Mouse (Mus musculus) heart, adult 2 months (tissue): ENCODE data around the gene Pias4. TPM values are rescaled to one million over a fixed set of nuclear protein-coding genes. Genes with fewer than 3 reads are reported as not detected.

Source experiments
- DNase-seq, 2 experiments: peaks; one replicate each; pipeline ENCODE4 v3.0.0; 2021
- H3K27ac ChIP-seq: fragments of 200-600 bp; 2 replicates; pipeline ENCODE4 v1.8.1; 2022
- H3K27me3 ChIP-seq: fragments of 200-500 bp; 2 replicates; pipeline ENCODE4 v1.6.1; 2012; ENCODE audit warnings: mild to moderate bottlenecking, low read length, inconsistent platforms, mixed read lengths; ENCODE audit not compliant: control insufficient read depth, insufficient read depth
- H3K36me3 ChIP-seq: fragments of 200-500 bp; 2 replicates; pipeline ENCODE4 v1.6.1; 2012; ENCODE audit warnings: low read length, inconsistent platforms; ENCODE audit not compliant: control insufficient read depth, insufficient read depth
- H3K4me1 ChIP-seq: fragments of 200-500 bp; 2 replicates; pipeline ENCODE4 v1.6.1; 2011; ENCODE audit warnings: low read length; ENCODE audit not compliant: control insufficient read depth, insufficient read depth
- H3K4me3 ChIP-seq: fragments of 200-600 bp; 2 replicates; pipeline ENCODE4 v1.8.1; 2022
- H3K79me2 ChIP-seq: fragments of 200-500 bp; replicated peaks from 2 replicates; pipeline ENCODE4 v1.6.1; 2012; ENCODE audit warnings: mild to moderate bottlenecking, inconsistent platforms, low read length, moderate library complexity, mixed read lengths; ENCODE audit not compliant: control insufficient read depth, insufficient read depth
- H3K9ac ChIP-seq: fragments of 200-500 bp; 2 replicates; pipeline ENCODE4 v1.6.1; 2012; ENCODE audit warnings: low read depth, mild to moderate bottlenecking, control low read depth, inconsistent platforms, low read length, mixed read lengths
- CTCF ChIP-seq: fragments of 200-600 bp; IDR thresholded peaks from 2 replicates; pipeline ENCODE4 v1.8.1; 2022; ENCODE audit warnings: antibody characterized with exemption, mild to moderate bottlenecking, moderate library complexity
- EP300 ChIP-seq: fragments of 200-500 bp; IDR thresholded peaks from 2 replicates; pipeline ENCODE4 v1.6.1; 2011; ENCODE audit warnings: low read depth, low read length, control low read depth; ENCODE audit not compliant: insufficient read depth
- POLR2A ChIP-seq: fragments of 200-500 bp; IDR thresholded peaks from 2 replicates; pipeline ENCODE4 v1.6.1; 2011; ENCODE audit warnings: mild to moderate bottlenecking, low read depth, low read length, control low read depth; ENCODE audit not compliant: insufficient read depth
- WGBS: fragments of 180-500 bp; shearing (Covaris S2); methylation state at CpG from one replicate; pipeline ENCODE4 v1.1.7; 2018; 5-methylcytosine and 5-hydroxymethylcytosine counted together
- intact Hi-C: fragments of 180-260 bp; cut with DNase I; formaldehyde crosslinking; loops from one replicate; pipeline ENCODE4 v1.15.1; 2025
- microRNA-seq, 2 experiments: library from miRNA; unstranded; fragments of <30 nt; microRNA quantifications; one replicate each; pipeline ENCODE4 v1.2.0; 2021
- polyA plus RNA-seq: library from polyadenylated mRNA; depleted of rRNA; stranded (reverse); fragments of >200 nt; gene quantifications from 2 replicates; pipeline ENCODE4 v1.2.3, GENCODE M21; 2012; rRNA removed
- total RNA-seq, 2 experiments: library from RNA; stranded (reverse); gene quantifications; 2 replicates each; pipeline ENCODE4 v1.2.3; 2021

The Pias4 gene
- total and polyA plus RNA-seq, 3 experiments, result 14.1 to 22.3 (median 16.5) TPM

- intact Hi-C loops, result loop anchor here (1.0 to 2.0 kb wide), 3 partner anchors 32 to 71 kb away; partner anchors contain the start of gene Eef2
- no peak for TF ChIP-seq CTCF
- TF ChIP-seq EP300, result peak; percentile 70; the same call in 1 of the 2 replicates
- TF ChIP-seq POLR2A, result peak; percentile 99
- under 1% methylated on average over 56 of the region's 56 CpGs for WGBS
- Histone ChIP-seq H3K4me1 (peaks cover 3% of the 10 kb centered on the region; the same call in 1 of the 2 replicates), H3K27me3 (no peaks in the 10 kb centered on the region), H3K79me2 (peaks cover 7% of the 10 kb centered on the region; the same call in 1 of the 2 replicates), H3K4me3 (peak within 1 kb of the TSS; percentile 97), H3K9ac (peak within 1 kb of the TSS; percentile 89), H3K36me3 (no peaks in the 10 kb centered on the region), H3K27ac (peak within 1 kb of the TSS; percentile 99)
- DNase-seq, result peak; percentile 97 to 99
These were observed 62.1 kb downstream of the Pias4 start, which contains the start of gene Map2k2 for GRCm38 (mm10) chr10:81105565-81106112. Gene Map2k2 (plus strand): TSS chr10:81105915.

Small RNAs within 50 kb of the gene (microRNA-seq; reads per million reads assigned to microRNA genes)
- gene Mir5615-1, result 0 reads per million in 2 experiments
- 0 reads per million in 2 experiments for gene Mir5615-2

Other genes starting within 250 kb of the Pias4 start
Only the 30 nearest of the 32 such genes appear.
- gene Gng7, start 153.0 kb downstream of the Pias4 start, total RNA-seq, result under 1 TPM; 0.50 to 0.63 TPM
- gene Gng7, start 153.0 kb downstream of the Pias4 start, polyA plus RNA-seq, result 0.68 and 1.1 TPM in 2 replicates
- not detected for gene Diras1, start 142.3 kb downstream of the Pias4 start, total RNA-seq
- gene Diras1, start 142.3 kb downstream of the Pias4 start, polyA plus RNA-seq, result 0.04 and 0.06 TPM in 2 replicates
- 10 to 100 TPM; 13.9 to 14.4 TPM for gene Slc39a3, start 130.5 kb downstream of the Pias4 start, total RNA-seq
- 20.5 and 21.9 TPM in 2 replicates for gene Slc39a3, start 130.5 kb downstream of the Pias4 start, polyA plus RNA-seq
- 10 to 100 TPM; 84.5 to 90.1 TPM for gene Sgta, start 107.7 kb downstream of the Pias4 start, total RNA-seq
- gene Sgta, start 107.7 kb downstream of the Pias4 start, polyA plus RNA-seq, result 158 and 161 TPM in 2 replicates
- 10 to 100 TPM; 11.3 to 15.5 TPM for gene Thop1, start 97.9 kb downstream of the Pias4 start, total RNA-seq
- 15.2 and 17.0 TPM in 2 replicates for gene Thop1, start 97.9 kb downstream of the Pias4 start, polyA plus RNA-seq
- under 1 TPM; 0.36 to 0.70 TPM for gene Creb3l3, start 69.0 kb downstream of the Pias4 start, total RNA-seq
- gene Creb3l3, start 69.0 kb downstream of the Pias4 start, polyA plus RNA-seq, result 0.06 and 0.15 TPM in 2 replicates
- 100 to 1,000 TPM; 115 to 123 TPM for gene Map2k2, start 62.0 kb downstream of the Pias4 start, total RNA-seq
- 89.3 and 116 TPM in 2 replicates for gene Map2k2, start 62.0 kb downstream of the Pias4 start, polyA plus RNA-seq
- 10 to 100 TPM; 35.2 to 41.4 TPM for gene Zbtb7a, start 32.7 kb downstream of the Pias4 start, total RNA-seq
- gene Zbtb7a, start 32.7 kb downstream of the Pias4 start, polyA plus RNA-seq, result 16.1 and 20.6 TPM in 2 replicates
- 1,000 to 10,000 TPM; 1,027 to 1,244 TPM for gene Eef2, start 8.7 kb upstream of the Pias4 start, total RNA-seq
- 887 and 1,187 TPM in 2 replicates for gene Eef2, start 8.7 kb upstream of the Pias4 start, polyA plus RNA-seq
- gene Dapk3, start 15.1 kb upstream of the Pias4 start, total RNA-seq, result 10 to 100 TPM; 27.8 to 29.0 TPM
- gene Dapk3, start 15.1 kb upstream of the Pias4 start, polyA plus RNA-seq, result 30.6 and 35.5 TPM in 2 replicates
- not detected for gene 4930442H23Rik, start 15.9 kb upstream of the Pias4 start, total RNA-seq
- not detected in 2 replicates for gene 4930442H23Rik, start 15.9 kb upstream of the Pias4 start, polyA plus RNA-seq
- gene Nmrk2, start 34.1 kb upstream of the Pias4 start, total RNA-seq, result 1 to 10 TPM; 8.7 to 8.8 TPM
- 4.7 and 6.3 TPM in 2 replicates for gene Nmrk2, start 34.1 kb upstream of the Pias4 start, polyA plus RNA-seq
- gene Atcay, start 62.9 kb upstream of the Pias4 start, total RNA-seq, result under 1 TPM in 1 of 2 experiments, not detected in 1; 0.09 TPM
- 0.14 and 0.20 TPM in 2 replicates for gene Atcay, start 62.9 kb upstream of the Pias4 start, polyA plus RNA-seq
- gene Zfr2, start 65.2 kb upstream of the Pias4 start, total RNA-seq, result 1 to 10 TPM; 1.8 to 2.0 TPM
- 5.0 and 6.3 TPM in 2 replicates for gene Zfr2, start 65.2 kb upstream of the Pias4 start, polyA plus RNA-seq
- gene Matk, start 85.0 kb upstream of the Pias4 start, total RNA-seq, result under 1 TPM; 0.48 to 0.86 TPM
- 0.97 and 1.5 TPM in 2 replicates for gene Matk, start 85.0 kb upstream of the Pias4 start, polyA plus RNA-seq
- 100 to 1,000 TPM in 1 of 2 experiments, 10 to 100 TPM in 1; 85.7 to 101 TPM for gene Mrpl54, start 99.0 kb upstream of the Pias4 start, total RNA-seq
- 66.7 and 93.2 TPM in 2 replicates for gene Mrpl54, start 99.0 kb upstream of the Pias4 start, polyA plus RNA-seq
- 100 to 1,000 TPM; 111 to 123 TPM for gene Apba3, start 99.0 kb upstream of the Pias4 start, total RNA-seq
- 151 TPM in 2 replicates for gene Apba3, start 99.0 kb upstream of the Pias4 start, polyA plus RNA-seq
- not detected for gene Tjp3, start 123.7 kb upstream of the Pias4 start, total RNA-seq
- gene Tjp3, start 123.7 kb upstream of the Pias4 start, polyA plus RNA-seq, result 0.12 and 0.78 TPM in 2 replicates
- gene Pip5k1c, start 125.0 kb upstream of the Pias4 start, total RNA-seq, result 10 to 100 TPM; 27.0 to 28.0 TPM
- 37.5 and 44.2 TPM in 2 replicates for gene Pip5k1c, start 125.0 kb upstream of the Pias4 start, polyA plus RNA-seq
- 10 to 100 TPM; 16.1 to 18.0 TPM for gene Cactin, start 153.2 kb upstream of the Pias4 start, total RNA-seq
- 15.4 and 18.0 TPM in 2 replicates for gene Cactin, start 153.2 kb upstream of the Pias4 start, polyA plus RNA-seq
- 1 to 10 TPM; 3.8 to 4.1 TPM for gene Tbxa2r, start 160.8 kb upstream of the Pias4 start, total RNA-seq
- gene Tbxa2r, start 160.8 kb upstream of the Pias4 start, polyA plus RNA-seq, result 7.1 and 8.7 TPM in 2 replicates
- gene Gipc3, start 175.3 kb upstream of the Pias4 start, total RNA-seq, result 1 to 10 TPM; 5.5 to 6.4 TPM
- 4.7 and 4.8 TPM in 2 replicates for gene Gipc3, start 175.3 kb upstream of the Pias4 start, polyA plus RNA-seq
- gene Hmg20b, start 182.6 kb upstream of the Pias4 start, total RNA-seq, result 10 to 100 TPM; 55.6 to 58.1 TPM
- gene Hmg20b, start 182.6 kb upstream of the Pias4 start, polyA plus RNA-seq, result 44.3 and 54.9 TPM in 2 replicates
- 10 to 100 TPM; 10.6 to 11.1 TPM for gene Mfsd12, start 189.6 kb upstream of the Pias4 start, total RNA-seq
- gene Mfsd12, start 189.6 kb upstream of the Pias4 start, polyA plus RNA-seq, result 9.6 and 10.5 TPM in 2 replicates
- 1 to 10 TPM in 1 of 2 experiments, under 1 TPM in 1; 0.64 to 1.1 TPM for gene 4930404N11Rik, start 197.9 kb upstream of the Pias4 start, total RNA-seq
- 0.32 and 1.2 TPM in 2 replicates for gene 4930404N11Rik, start 197.9 kb upstream of the Pias4 start, polyA plus RNA-seq
- gene Fzr1, start 210.6 kb upstream of the Pias4 start, total RNA-seq, result 10 to 100 TPM; 29.9 to 31.5 TPM
- 49.3 and 56.1 TPM in 2 replicates for gene Fzr1, start 210.6 kb upstream of the Pias4 start, polyA plus RNA-seq
- 10 to 100 TPM; 46.6 to 53.8 TPM for gene Dohh, start 216.5 kb upstream of the Pias4 start, total RNA-seq
- 48.5 and 56.9 TPM in 2 replicates for gene Dohh, start 216.5 kb upstream of the Pias4 start, polyA plus RNA-seq
- 1 to 10 TPM in 1 of 2 experiments, under 1 TPM in 1; 0.73 to 1.9 TPM for gene Gm48551, start 216.5 kb upstream of the Pias4 start, total RNA-seq
- gene Gm48551, start 216.5 kb upstream of the Pias4 start, polyA plus RNA-seq, result 2.1 and 3.5 TPM in 2 replicates
- 1 to 10 TPM in 1 of 2 experiments, not detected in 1; 1.2 TPM for gene Gm48552, start 221.1 kb upstream of the Pias4 start, total RNA-seq
- 0.88 and 1.2 TPM in 2 replicates for gene Gm48552, start 221.1 kb upstream of the Pias4 start, polyA plus RNA-seq
- 1 to 10 TPM; 2.0 to 2.3 TPM for gene Smim24, start 225.1 kb upstream of the Pias4 start, total RNA-seq
- gene Smim24, start 225.1 kb upstream of the Pias4 start, polyA plus RNA-seq, result 8.3 and 8.6 TPM in 2 replicates